Mouse (Mus musculus): ENCODE data around the gene Tnrc6c. TPM values are rescaled to one million over a fixed set of nuclear protein-coding genes. Genes with fewer than 3 reads are reported as not detected.
A peak's percentile ranks its signal among the peaks of the same experiment; 100 is the strongest.

The Tnrc6c gene
- polyA plus RNA-seq, 1 experiment from 2014 or later: 13.1 TPM

DNA sequence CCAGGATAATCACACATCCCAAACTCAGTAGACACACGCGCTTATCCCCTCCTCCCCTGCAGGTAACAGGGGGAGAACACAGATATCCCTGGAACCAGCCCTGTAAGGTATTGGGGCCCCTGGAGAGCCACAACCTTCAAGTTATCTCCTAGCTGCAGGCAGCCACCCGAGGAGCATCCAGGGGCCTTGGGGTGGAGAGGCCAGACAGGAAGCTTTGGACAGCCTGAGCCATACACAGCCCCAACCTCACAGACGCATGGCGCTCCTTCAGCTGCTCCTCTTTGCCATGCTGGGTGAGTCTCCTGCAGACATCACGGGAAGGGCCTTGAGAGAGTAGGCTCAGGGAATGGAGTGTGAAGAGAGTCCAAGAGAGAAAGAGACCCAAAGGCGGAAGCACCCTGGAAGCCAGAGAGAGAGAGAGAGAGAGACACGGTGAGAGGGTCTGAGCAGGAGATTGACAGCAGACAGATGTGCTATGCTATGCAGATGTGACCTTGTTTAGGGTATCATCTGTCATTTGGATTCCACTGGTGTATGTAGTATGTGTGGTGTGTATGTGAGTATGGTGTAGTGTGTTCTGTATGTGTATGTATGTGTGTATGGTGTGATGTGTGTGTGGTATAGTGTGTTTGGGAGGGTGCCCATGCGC, 143.5 kb downstream of the Tnrc6c start, which contains the start of gene 6030468B19Rik:
TSS of gene 6030468B19Rik (plus strand) at position 150 of the 649 bp plus-strand sequence.
- Histone ChIP-seq H3K4me3 (ENCODE audit: inconsistent target) (no peak within 1 kb of the TSS), H3K36me3 (ENCODE audit: inconsistent target) (no peaks in the 10 kb centered on the region), H3K79me2 (ENCODE audit: inconsistent target) (no peaks in the 10 kb centered on the region), H3K27ac (no peak within 1 kb of the TSS)
- 88% methylated on average over 9 of the region's 9 CpGs for WGBS (ENCODE audit: missing documents)

DNA sequence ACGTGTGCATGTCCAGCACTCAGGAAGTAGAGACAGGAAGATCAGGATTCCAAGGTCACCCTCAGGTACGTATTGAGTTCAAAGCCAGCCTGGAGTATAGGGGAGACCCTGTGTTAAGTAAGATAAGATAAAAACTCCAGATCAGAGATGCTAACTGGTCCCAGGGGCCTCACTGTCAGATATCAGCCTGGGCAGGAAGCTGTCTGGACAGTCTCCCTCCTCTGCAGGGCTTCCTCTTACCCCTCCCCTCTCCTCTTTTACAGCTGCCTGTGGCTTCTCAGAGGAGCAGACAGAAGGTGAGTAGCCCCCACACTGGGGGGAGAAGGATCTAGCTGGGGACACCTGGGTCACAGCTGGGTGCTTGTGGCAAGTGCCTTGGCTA, 144.1 kb downstream of the Tnrc6c start:
- 51% methylated on average over 2 of the region's 2 CpGs for WGBS (ENCODE audit: missing documents)
- H3K4me3 ChIP-seq (ENCODE audit: inconsistent target): no peak overlapping the region
- H3K36me3 ChIP-seq (ENCODE audit: inconsistent target): no peaks in the 10 kb centered on the region
- no peaks in the 10 kb centered on the region for H3K79me2 ChIP-seq (ENCODE audit: inconsistent target)
- H3K27ac ChIP-seq: no peak overlapping the region

DNA sequence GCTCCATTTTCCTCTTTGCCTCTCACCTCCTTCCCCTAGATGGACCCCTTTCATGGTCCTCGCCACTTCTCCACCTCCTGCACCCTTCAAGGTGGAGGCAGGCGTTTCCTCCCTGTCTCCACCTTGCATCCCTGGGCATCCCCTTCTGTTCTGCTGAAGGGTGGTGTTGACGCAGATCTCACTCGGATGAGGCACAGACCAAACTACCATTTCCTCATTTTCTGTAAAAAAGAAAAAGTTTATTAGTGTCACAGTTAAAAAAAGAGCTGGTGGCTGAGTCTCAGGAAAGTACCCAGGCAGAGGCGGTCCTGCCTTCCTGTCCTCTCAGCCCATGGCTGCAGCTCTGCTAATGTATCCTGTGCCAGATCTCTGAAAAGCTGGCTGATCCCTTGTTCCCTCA, 145.1 kb downstream of the Tnrc6c start:
- no peaks in the 10 kb centered on the region for H3K36me3 ChIP-seq (ENCODE audit: inconsistent target)
- WGBS (ENCODE audit: missing documents): 13% methylated on average over 5 of the region's 5 CpGs
- H3K79me2 ChIP-seq (ENCODE audit: inconsistent target): no peaks in the 10 kb centered on the region
- H3K27ac ChIP-seq: no peak overlapping the region
- no peak overlapping the region for H3K4me3 ChIP-seq (ENCODE audit: inconsistent target)

DNA sequence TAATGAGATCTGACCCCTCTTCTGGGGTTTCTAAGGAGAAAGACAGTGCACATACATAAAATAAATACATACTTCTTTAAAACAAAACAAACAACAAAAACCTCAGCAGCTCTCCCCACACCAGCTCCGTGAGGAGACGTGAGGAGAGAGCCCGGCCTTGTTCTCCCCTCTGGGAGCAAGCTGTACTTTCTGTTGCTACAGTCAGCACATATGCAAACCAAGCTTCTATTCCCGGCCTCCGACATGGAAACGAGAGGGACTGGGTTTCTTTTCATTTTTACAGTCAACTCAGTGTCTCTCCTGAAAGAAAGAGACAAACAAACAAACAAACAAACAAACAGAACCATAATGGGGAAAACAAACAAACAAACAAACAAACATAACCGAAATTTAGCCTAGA, 145.9 kb downstream of the Tnrc6c start:
- Histone ChIP-seq H3K79me2 (ENCODE audit: inconsistent target) (no peaks in the 10 kb centered on the region), H3K27ac (no peak overlapping the region), H3K36me3 (ENCODE audit: inconsistent target) (no peaks in the 10 kb centered on the region), H3K4me3 (ENCODE audit: inconsistent target) (no peak overlapping the region)
- 90% methylated on average over 6 of the region's 7 CpGs for WGBS (ENCODE audit: missing documents)

DNA sequence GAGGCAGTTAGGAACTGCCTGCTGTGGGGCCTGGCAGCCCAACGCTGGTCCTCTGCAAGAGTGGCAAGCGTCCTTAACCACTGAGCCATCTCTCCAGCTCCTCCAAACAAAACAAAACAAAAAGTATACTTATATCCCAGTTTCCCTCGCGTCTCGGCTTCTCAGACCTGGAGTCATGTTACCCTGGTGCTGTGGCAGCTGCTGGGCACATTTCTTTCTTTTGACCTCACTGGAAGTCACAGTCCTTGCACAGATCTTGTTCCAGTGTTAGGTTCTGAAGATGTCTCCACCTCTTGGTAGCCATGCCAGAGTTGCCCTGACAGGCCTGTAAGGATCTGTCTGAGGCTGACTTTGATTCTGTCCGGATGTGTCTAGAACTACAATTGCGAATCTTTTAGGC, 147.6 kb downstream of the Tnrc6c start:
- whole genome bisulfite sequencing (ENCODE audit: missing documents): 94% methylated on average over 7 of the region's 7 CpGs
- no peak overlapping the region for H3K27ac ChIP-seq
- H3K36me3 ChIP-seq (ENCODE audit: inconsistent target): no peaks in the 10 kb centered on the region
- no peaks in the 10 kb centered on the region for H3K79me2 ChIP-seq (ENCODE audit: inconsistent target)
- H3K4me3 ChIP-seq (ENCODE audit: inconsistent target): no peak overlapping the region

DNA sequence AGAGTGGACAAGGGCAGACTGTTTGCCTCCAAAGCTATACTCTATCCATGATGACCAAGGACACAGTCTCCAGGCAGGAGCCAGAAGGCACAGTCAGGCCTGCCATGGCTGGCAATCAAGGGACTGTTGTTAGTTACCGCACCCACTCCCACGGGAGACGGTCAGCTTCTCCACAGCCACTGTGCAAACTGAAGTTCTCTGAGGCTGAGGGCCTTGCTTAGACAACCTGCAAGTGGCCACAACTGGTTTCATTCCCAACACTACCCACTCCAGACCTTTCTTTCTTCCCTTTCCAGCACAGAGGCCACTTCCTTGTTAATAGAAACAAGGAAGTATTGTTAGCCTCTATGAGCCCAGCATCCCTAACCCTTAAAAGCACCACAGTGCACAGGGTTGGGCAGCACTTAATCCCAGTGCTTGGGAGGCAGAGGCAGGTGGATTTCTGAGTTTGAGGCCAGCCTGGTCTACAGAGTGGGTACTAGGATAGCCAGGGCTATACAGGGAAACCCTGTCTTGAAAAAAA, 149.1 kb downstream of the Tnrc6c start:
- no peaks in the 10 kb centered on the region for H3K79me2 ChIP-seq (ENCODE audit: inconsistent target)
- H3K27ac ChIP-seq: peak overlapping the region; percentile 17; the same call in 1 of the 2 replicates
- WGBS (ENCODE audit: missing documents): 78% methylated on average over 3 of the region's 3 CpGs
- no peaks in the 10 kb centered on the region for H3K36me3 ChIP-seq (ENCODE audit: inconsistent target)
- no peak overlapping the region for H3K4me3 ChIP-seq (ENCODE audit: inconsistent target)

DNA sequence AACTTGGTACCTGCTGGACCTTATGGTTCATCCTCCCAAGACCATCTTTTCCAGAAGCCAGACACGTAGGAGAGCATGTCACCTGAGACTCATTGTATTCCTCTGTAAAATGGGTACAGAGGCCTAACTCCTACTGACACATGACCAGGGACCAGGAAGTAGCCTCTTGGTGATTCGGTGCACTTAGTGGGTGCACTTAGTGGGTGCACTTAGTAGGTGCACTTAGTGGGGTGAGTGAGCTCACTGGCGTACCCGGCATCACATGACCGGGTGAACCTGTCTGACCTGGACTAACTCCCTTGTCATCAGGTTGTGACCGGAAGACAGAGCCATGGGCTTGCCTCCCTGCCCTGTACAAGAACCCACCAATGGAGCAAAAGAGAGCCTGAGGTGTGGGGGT, 152.7 kb downstream of the Tnrc6c start:
- WGBS (ENCODE audit: missing documents): 97% methylated on average over 6 of the region's 6 CpGs
- Histone ChIP-seq H3K4me3 (ENCODE audit: inconsistent target) (no peak overlapping the region), H3K36me3 (ENCODE audit: inconsistent target) (no peaks in the 10 kb centered on the region), H3K27ac (no peak overlapping the region), H3K79me2 (ENCODE audit: inconsistent target) (peaks cover 20% of the 10 kb centered on the region)

DNA sequence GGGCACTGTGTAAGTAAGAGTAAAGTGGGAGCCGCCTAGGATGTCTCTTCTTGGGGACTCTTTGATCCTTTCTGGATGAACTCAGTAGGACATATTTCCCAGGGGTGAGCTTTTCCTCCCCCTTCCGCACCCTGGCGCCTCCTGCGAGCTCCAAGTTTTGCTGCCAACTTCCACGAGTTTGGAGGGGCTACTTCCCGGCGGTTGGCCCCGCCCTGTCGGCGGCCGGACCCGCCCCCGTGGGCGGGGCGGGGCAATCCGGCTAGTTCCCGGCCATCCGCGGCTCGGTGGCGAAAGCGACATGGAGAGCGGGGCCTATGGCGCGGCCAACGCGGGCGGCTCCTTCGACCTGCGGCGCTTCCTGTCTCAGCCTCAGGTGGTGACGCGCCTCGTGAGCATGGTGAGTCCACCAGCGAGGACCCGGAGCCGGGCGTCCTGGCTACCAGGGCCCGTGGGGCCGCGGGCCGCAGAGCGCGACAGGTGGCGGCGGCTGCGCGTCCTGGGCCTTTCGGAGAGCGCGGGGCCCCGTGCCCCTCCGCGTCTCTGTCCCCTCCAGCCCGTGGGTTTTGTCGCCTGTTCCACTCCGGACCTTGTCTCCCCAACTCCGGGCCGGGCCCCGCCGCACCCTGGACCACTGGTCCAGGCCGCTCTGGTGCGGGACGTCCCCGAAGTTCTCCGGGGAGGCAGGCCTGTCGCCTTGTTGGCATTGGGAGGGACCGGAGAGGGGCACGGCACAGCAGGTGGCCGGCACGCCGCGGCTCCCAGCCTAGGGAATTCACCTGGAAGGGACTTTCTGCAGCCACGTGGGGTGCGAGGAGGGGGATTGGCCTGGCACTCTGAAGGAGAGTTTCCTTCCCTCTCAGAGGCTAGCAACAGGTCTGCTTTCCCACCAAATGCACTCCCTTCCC, 155.6 kb downstream of the Tnrc6c start, which contains the start of the genes Gm20708 and Syngr2:
TSS of gene Gm20708 (plus strand) at position 262 of the 905 bp plus-strand sequence.
TSS of gene Syngr2 (plus strand) at position 262 of the 905 bp plus-strand sequence.
- H3K27ac ChIP-seq: peak within 1 kb of the TSS; percentile 75
- H3K4me3 ChIP-seq (ENCODE audit: inconsistent target): peak within 1 kb of the TSS; percentile 95
- peaks cover 48% of the 10 kb centered on the region for H3K79me2 ChIP-seq (ENCODE audit: inconsistent target)
- WGBS (ENCODE audit: missing documents): 2% methylated on average over 57 of the region's 75 CpGs
- H3K36me3 ChIP-seq (ENCODE audit: inconsistent target): peaks cover 21% of the 10 kb centered on the region; the same call in 1 of the 2 replicates

DNA sequence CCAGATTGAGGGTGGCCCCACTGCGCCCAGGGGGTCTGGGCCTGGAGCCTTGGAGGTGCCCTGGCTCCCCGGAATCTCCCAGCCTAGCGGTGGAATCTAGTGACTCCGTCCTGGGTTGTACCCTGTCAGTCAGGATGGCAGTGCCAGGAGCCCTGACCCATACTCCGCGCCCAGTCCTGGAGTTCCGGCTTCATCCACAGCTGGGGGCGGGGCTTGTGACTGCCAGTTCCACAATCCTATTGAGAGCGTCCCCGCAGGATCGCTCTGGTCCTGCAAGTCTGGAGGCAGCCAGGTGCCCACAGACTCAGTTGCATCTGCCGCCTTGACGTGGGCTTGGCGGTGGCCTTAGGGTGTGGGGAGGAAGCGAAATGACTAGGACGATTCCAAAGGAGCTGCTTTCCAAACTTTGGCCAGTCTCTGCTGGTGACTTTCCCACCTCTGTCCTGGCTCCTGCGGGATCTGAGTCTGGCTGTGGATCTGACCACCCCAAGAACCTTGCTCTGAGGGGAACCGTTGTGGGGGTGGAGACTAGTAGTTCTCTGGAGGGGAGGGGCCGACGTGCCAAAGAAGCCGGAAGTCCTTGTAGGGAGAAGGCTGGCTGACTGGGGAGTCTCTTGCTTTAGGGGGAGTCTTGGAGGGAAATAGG, 156.4 kb downstream of the Tnrc6c start:
- WGBS (ENCODE audit: missing documents): under 1% methylated on average over 21 of the region's 21 CpGs
- H3K36me3 ChIP-seq (ENCODE audit: inconsistent target): peaks cover 26% of the 10 kb centered on the region; the same call in 1 of the 2 replicates

More for the DNA sequence above, 156.4 kb downstream of the Tnrc6c start:
- H3K4me3 ChIP-seq (ENCODE audit: inconsistent target): peak overlapping the region; percentile 95
- H3K27ac ChIP-seq: peak overlapping the region; percentile 75
- H3K79me2 ChIP-seq (ENCODE audit: inconsistent target): peaks cover 57% of the 10 kb centered on the region

Other genes with a start within 250 kb of the Tnrc6c start
- gene Gm11733, start 169.9 kb upstream of the Tnrc6c start, polyA plus RNA-seq (2018): not detected in 3 replicates
- 3.2 to 4.9 TPM (median 4.8 TPM) in 3 replicates for gene Tmc8, start 127.8 kb downstream of the Tnrc6c start, polyA plus RNA-seq (2018)
- gene Tmc6, start 127.9 kb downstream of the Tnrc6c start, polyA plus RNA-seq (2018): 11.1 to 22.1 TPM (median 17.9 TPM) in 3 replicates
- not detected in 3 replicates for gene 6030468B19Rik, start 143.4 kb downstream of the Tnrc6c start, polyA plus RNA-seq (2018)
- 0.79 to 1.5 TPM (median 1.5 TPM) in 3 replicates for gene Gm20708, start 155.4 kb downstream of the Tnrc6c start, polyA plus RNA-seq (2018)
- gene Syngr2, start 155.4 kb downstream of the Tnrc6c start, polyA plus RNA-seq (2018): 138 to 194 TPM (median 167 TPM) in 3 replicates
- gene Afmid, start 171.6 kb downstream of the Tnrc6c start, polyA plus RNA-seq (2018): 2.9 to 4.4 TPM (median 3.6 TPM) in 3 replicates
- 1.1 to 37.4 TPM (median 6.2 TPM) in 3 replicates for gene Tk1, start 171.8 kb downstream of the Tnrc6c start, polyA plus RNA-seq (2018)
- 1.7 to 21.0 TPM (median 16.6 TPM) in 3 replicates for gene Birc5, start 195.0 kb downstream of the Tnrc6c start, polyA plus RNA-seq (2018)
- gene Tmem235, start 206.5 kb downstream of the Tnrc6c start, polyA plus RNA-seq (2018): not detected in 3 replicates
- gene Tha1, start 219.2 kb downstream of the Tnrc6c start, polyA plus RNA-seq (2018): 3.0 to 8.4 TPM (median 4.9 TPM) in 3 replicates